Mouse (Mus musculus) neural tube, embryonic 15.5 days (tissue): ENCODE measurements at regions not wholly inside any gene's neighbourhood (a gene's known extent, or its start where the extent isn't known, plus 50 kb on each side); places are given as distances from the start of the nearest gene placed in this dataset.

Experiments
- ATAC-seq: fragments of 200-750 bp; cut with Nextera tagmentation; 2 replicates; pipeline ENCODE4 v1.8.0; 2017; ENCODE audit warnings: mild to moderate bottlenecking, moderate TSS enrichment, moderate library complexity; ENCODE audit not compliant: low FRiP score
- H3K27ac ChIP-seq: fragments of 300-500 bp; sonication (generic); replicated peaks from 2 replicates; pipeline ENCODE4 v1.5.1; 2015; ENCODE audit warnings: mild to moderate bottlenecking, inconsistent platforms
- H3K27me3 ChIP-seq: fragments of 300-500 bp; sonication (generic); replicated peaks from 2 replicates; pipeline ENCODE4 v1.6.1; 2015; ENCODE audit warnings: inconsistent platforms
- H3K36me3 ChIP-seq: fragments of 300-500 bp; sonication (generic); 2 replicates; pipeline ENCODE4 v1.6.1; 2015; ENCODE audit warnings: inconsistent platforms
- H3K4me1 ChIP-seq: fragments of 300-500 bp; sonication (generic); 2 replicates; pipeline ENCODE4 v1.6.1; 2015; ENCODE audit warnings: inconsistent platforms
- H3K4me2 ChIP-seq: fragments of 300-500 bp; sonication (generic); 2 replicates; pipeline ENCODE4 v1.6.1; 2015; ENCODE audit warnings: inconsistent platforms, mild to moderate bottlenecking, moderate library complexity
- H3K4me3 ChIP-seq: fragments of 300-500 bp; sonication (generic); replicated peaks from 2 replicates; pipeline ENCODE4 v1.5.1; 2015; ENCODE audit warnings: mild to moderate bottlenecking, inconsistent platforms
- H3K9ac ChIP-seq: fragments of 300-500 bp; sonication (generic); replicated peaks from 2 replicates; pipeline ENCODE4 v1.6.1; 2015; ENCODE audit warnings: mild to moderate bottlenecking, inconsistent platforms
- H3K9me3 ChIP-seq: fragments of 300-500 bp; sonication (generic); replicated peaks from 2 replicates; pipeline ENCODE4 v1.6.1; 2016; ENCODE audit warnings: inconsistent platforms
- WGBS: fragments of 180-500 bp; shearing (Covaris S2); methylation state at CpG from one replicate; pipeline ENCODE4 v1.1.7; 2015; ENCODE audit warnings: mixed read lengths; 5-methylcytosine and 5-hydroxymethylcytosine counted together

- no peak for ATAC-seq
- Histone ChIP-seq H3K36me3 (no peaks in the 10 kb centered on the region), H3K9ac (no peak overlapping the region), H3K4me2 (no peak overlapping the region), H3K27me3 (no peaks in the 10 kb centered on the region), H3K27ac (no peak overlapping the region), H3K4me3 (no peak overlapping the region), H3K9me3 (no peaks in the 10 kb centered on the region), H3K4me1 (no peaks in the 10 kb centered on the region)
- 73% methylated on average over 10 of the region's 10 CpGs for WGBS
These were observed 84.2 kb upstream of the Lclat1 start for GRCm38 (mm10) chr17:73023362-73024107.

- H3K27ac ChIP-seq, result no peak overlapping the region
- H3K9ac ChIP-seq, result no peak overlapping the region
- H3K4me3 ChIP-seq, result no peak overlapping the region
- no peak for ATAC-seq
- no peaks in the 10 kb centered on the region for H3K36me3 ChIP-seq
- 97% methylated on average over 5 of the region's 5 CpGs for WGBS
- no peaks in the 10 kb centered on the region for H3K4me1 ChIP-seq
- H3K9me3 ChIP-seq, result no peaks in the 10 kb centered on the region
- H3K27me3 ChIP-seq, result no peaks in the 10 kb centered on the region
- no peak overlapping the region for H3K4me2 ChIP-seq
These were observed 80.7 kb upstream of the Lclat1 start for GRCm38 (mm10) chr17:73027122-73027521.

GRCm38 (mm10) chr17:73031796-73032195 is 76.0 kb upstream of the Lclat1 start:
- H3K27me3 ChIP-seq, result no peaks in the 10 kb centered on the region
- no peak overlapping the region for H3K27ac ChIP-seq
- WGBS, result 78% methylated on average over 5 of the region's 5 CpGs

GRCm38 (mm10) chr17:73032326-73032725 is 75.5 kb upstream of the Lclat1 start:
- H3K36me3 ChIP-seq, result no peaks in the 10 kb centered on the region
- no peak overlapping the region for H3K4me3 ChIP-seq
- H3K9ac ChIP-seq, result no peak overlapping the region
- no peaks in the 10 kb centered on the region for H3K9me3 ChIP-seq
- no peak overlapping the region for H3K4me2 ChIP-seq
- peaks cover 4% of the 10 kb centered on the region; the same call in 1 of the 2 replicates for H3K4me1 ChIP-seq
- no peak for ATAC-seq
- no peak overlapping the region for H3K27ac ChIP-seq
- 76% methylated on average over 3 of the region's 3 CpGs for WGBS
- H3K27me3 ChIP-seq, result no peaks in the 10 kb centered on the region

More at GRCm38 (mm10) chr17:73031796-73032195, 76.0 kb upstream of the Lclat1 start:
- H3K4me3 ChIP-seq, result no peak overlapping the region
- H3K36me3 ChIP-seq, result no peaks in the 10 kb centered on the region
- H3K4me1 ChIP-seq, result peaks cover 4% of the 10 kb centered on the region; the same call in 1 of the 2 replicates
- no peak overlapping the region for H3K9ac ChIP-seq
- ATAC-seq, result no peak
- H3K4me2 ChIP-seq, result no peak overlapping the region
- H3K9me3 ChIP-seq, result no peaks in the 10 kb centered on the region

GRCm38 (mm10) chr17:73034420-73034819 is 73.4 kb upstream of the Lclat1 start:
- no peak overlapping the region for H3K4me2 ChIP-seq
- H3K27ac ChIP-seq, result no peak overlapping the region
- H3K36me3 ChIP-seq, result no peaks in the 10 kb centered on the region
- 96% methylated on average over 3 of the region's 3 CpGs for WGBS
- H3K27me3 ChIP-seq, result no peaks in the 10 kb centered on the region
- no peak for ATAC-seq
- H3K4me1 ChIP-seq, result peaks cover 4% of the 10 kb centered on the region; the same call in 1 of the 2 replicates
- H3K9me3 ChIP-seq, result no peaks in the 10 kb centered on the region
- H3K9ac ChIP-seq, result no peak overlapping the region
- no peak overlapping the region for H3K4me3 ChIP-seq

GRCm38 (mm10) chr17:73034981-73035481 is 72.8 kb upstream of the Lclat1 start:
- no peaks in the 10 kb centered on the region for H3K36me3 ChIP-seq
- no peak overlapping the region for H3K27ac ChIP-seq
- no peaks in the 10 kb centered on the region for H3K9me3 ChIP-seq
- H3K4me1 ChIP-seq, result peaks cover 4% of the 10 kb centered on the region; the same call in 1 of the 2 replicates
- no peak overlapping the region for H3K4me2 ChIP-seq
- no peak for ATAC-seq
- no peaks in the 10 kb centered on the region for H3K27me3 ChIP-seq
- H3K4me3 ChIP-seq, result no peak overlapping the region
- H3K9ac ChIP-seq, result no peak overlapping the region
- WGBS, result 34% methylated on average over 8 of the region's 8 CpGs

GRCm38 (mm10) chr17:73036845-73037244 is 70.9 kb upstream of the Lclat1 start:
- H3K27me3 ChIP-seq, result no peaks in the 10 kb centered on the region
- WGBS, result 70% methylated on average over 3 of the region's 3 CpGs
- peaks cover 4% of the 10 kb centered on the region; the same call in 1 of the 2 replicates for H3K4me1 ChIP-seq
- ATAC-seq, result no peak
- no peak overlapping the region for H3K9ac ChIP-seq
- H3K9me3 ChIP-seq, result no peaks in the 10 kb centered on the region
- H3K36me3 ChIP-seq, result no peaks in the 10 kb centered on the region
- H3K4me3 ChIP-seq, result no peak overlapping the region
- H3K27ac ChIP-seq, result no peak overlapping the region
- H3K4me2 ChIP-seq, result no peak overlapping the region

- no peaks in the 10 kb centered on the region for H3K36me3 ChIP-seq
- H3K4me3 ChIP-seq, result no peak overlapping the region
- H3K9ac ChIP-seq, result no peak overlapping the region
- no peak for ATAC-seq
- H3K9me3 ChIP-seq, result no peaks in the 10 kb centered on the region
- peaks cover 4% of the 10 kb centered on the region; the same call in 1 of the 2 replicates for H3K4me1 ChIP-seq
- WGBS, result 93% methylated on average over 2 of the region's 2 CpGs
- no peak overlapping the region for H3K4me2 ChIP-seq
- H3K27me3 ChIP-seq, result no peaks in the 10 kb centered on the region
- no peak overlapping the region for H3K27ac ChIP-seq
These were observed 69.2 kb upstream of the Lclat1 start for GRCm38 (mm10) chr17:73038586-73038985.

GRCm38 (mm10) chr17:73044918-73045580 is 62.7 kb upstream of the Lclat1 start:
- no peak overlapping the region for H3K27ac ChIP-seq
- H3K4me3 ChIP-seq, result no peak overlapping the region
- no peaks in the 10 kb centered on the region for H3K27me3 ChIP-seq
- H3K4me2 ChIP-seq, result no peak overlapping the region
- no peak overlapping the region for H3K9ac ChIP-seq
- H3K9me3 ChIP-seq, result no peaks in the 10 kb centered on the region
- no peaks in the 10 kb centered on the region for H3K4me1 ChIP-seq
- WGBS, result 78% methylated on average over 5 of the region's 5 CpGs
- no peaks in the 10 kb centered on the region for H3K36me3 ChIP-seq
- no peak for ATAC-seq

GRCm38 (mm10) chr17:73046985-73047384 is 60.8 kb upstream of the Lclat1 start:
- H3K9me3 ChIP-seq, result no peaks in the 10 kb centered on the region
- no peak overlapping the region for H3K9ac ChIP-seq
- no peak overlapping the region for H3K4me2 ChIP-seq
- no peak for ATAC-seq
- no peak overlapping the region for H3K4me3 ChIP-seq
- H3K27me3 ChIP-seq, result no peaks in the 10 kb centered on the region
- H3K36me3 ChIP-seq, result no peaks in the 10 kb centered on the region
- 65% methylated on average over 4 of the region's 4 CpGs for WGBS
- H3K4me1 ChIP-seq, result no peaks in the 10 kb centered on the region
- H3K27ac ChIP-seq, result no peak overlapping the region

GRCm38 (mm10) chr17:73048164-73048563 is 59.6 kb upstream of the Lclat1 start:
- Histone ChIP-seq H3K4me2 (no peak overlapping the region), H3K4me1 (no peaks in the 10 kb centered on the region), H3K4me3 (no peak overlapping the region), H3K27me3 (no peaks in the 10 kb centered on the region), H3K36me3 (no peaks in the 10 kb centered on the region), H3K9me3 (no peaks in the 10 kb centered on the region), H3K27ac (no peak overlapping the region), H3K9ac (no peak overlapping the region)
- WGBS, result 82% methylated on average over 2 of the region's 2 CpGs
- ATAC-seq, result no peak

GRCm38 (mm10) chr17:73052956-73053355 is 54.8 kb upstream of the Lclat1 start:
- Histone ChIP-seq H3K4me1 (no peaks in the 10 kb centered on the region), H3K9me3 (no peaks in the 10 kb centered on the region), H3K27me3 (no peaks in the 10 kb centered on the region), H3K36me3 (no peaks in the 10 kb centered on the region), H3K27ac (no peak overlapping the region), H3K4me3 (no peak overlapping the region), H3K4me2 (no peak overlapping the region), H3K9ac (no peak overlapping the region)
- no peak for ATAC-seq
- WGBS, result 96% methylated on average over 2 of the region's 2 CpGs
